Mouse (Mus musculus) heart, embryonic 14.5 days (tissue): ENCODE results near the gene Pttg1ip. TPM values are rescaled to one million over a fixed set of nuclear protein-coding genes. Genes with fewer than 3 reads are reported as not detected.

Experiments
- ATAC-seq: fragments of 200-750 bp; cut with Nextera tagmentation; 2 replicates; pipeline ENCODE4 v1.8.0; 2017; ENCODE audit warnings: low read depth, moderate TSS enrichment; ENCODE audit not compliant: insufficient number of reproducible peaks, insufficient read depth, low FRiP score
- H3K27ac ChIP-seq, 2 experiments: fragments of 200-500 bp in 1 of 2; fragments of 300-500 bp in 1 of 2; sonication (generic) in 1 of 2; replicated peaks in 1 of 2; 2 replicates each; pipeline ENCODE4 v1.5.1; 2012 to 2014; ENCODE audit warnings: low read depth in 2 of 2, low read length in 2 of 2, control low read depth in 1 of 2, mild to moderate bottlenecking in 1 of 2, mixed read lengths in 1 of 2; ENCODE audit not compliant: control insufficient read depth in 1 of 2, insufficient read depth in 1 of 2
- H3K27me3 ChIP-seq: fragments of 300-500 bp; sonication (generic); 2 replicates; pipeline ENCODE4 v1.6.1; 2014; ENCODE audit warnings: mild to moderate bottlenecking, low read length, control low read depth; ENCODE audit not compliant: control insufficient read depth, insufficient read depth
- H3K36me3 ChIP-seq: fragments of 300-500 bp; sonication (generic); 2 replicates; pipeline ENCODE4 v1.6.1; 2014; ENCODE audit warnings: mild to moderate bottlenecking, control low read depth, low read length, mixed read lengths; ENCODE audit not compliant: control insufficient read depth, insufficient read depth
- H3K4me1 ChIP-seq, 2 experiments: fragments of 200-500 bp in 1 of 2; fragments of 300-500 bp in 1 of 2; sonication (generic) in 1 of 2; 2 replicates each; pipeline ENCODE4 v1.6.1; 2012 to 2014; ENCODE audit warnings: low read length in 2 of 2, control low read depth in 1 of 2, mixed read lengths in 1 of 2; ENCODE audit not compliant: control insufficient read depth in 2 of 2, insufficient read depth in 2 of 2
- H3K4me2 ChIP-seq: fragments of 300-500 bp; sonication (generic); 2 replicates; pipeline ENCODE4 v1.6.1; 2014; ENCODE audit warnings: mild to moderate bottlenecking, low read length
- H3K4me3 ChIP-seq, 2 experiments: fragments of 200-500 bp in 1 of 2; fragments of 300-500 bp in 1 of 2; sonication (generic) in 1 of 2; 2 replicates each; pipeline ENCODE4 v1.5.1; 2012 to 2014; ENCODE audit warnings: low read length in 2 of 2, mild to moderate bottlenecking in 2 of 2, control low read depth in 1 of 2, low read depth in 1 of 2, moderate library complexity in 1 of 2; ENCODE audit not compliant: control insufficient read depth in 1 of 2, insufficient read depth in 1 of 2
- H3K9ac ChIP-seq: fragments of 300-500 bp; sonication (generic); 2 replicates; pipeline ENCODE4 v1.6.1; 2014; ENCODE audit warnings: mild to moderate bottlenecking, low read length
- H3K9me3 ChIP-seq: fragments of 300-500 bp; sonication (generic); 2 replicates; pipeline ENCODE4 v1.6.1; 2016; ENCODE audit warnings: low read length, control low read depth; ENCODE audit not compliant: control insufficient read depth
- WGBS: fragments of 180-500 bp; shearing (Covaris S2); extraction: QIAGEN DNeasy Blood & Tissue Kit; methylation state at CpG from one replicate; pipeline ENCODE4 v1.1.7; 2014; 5-methylcytosine and 5-hydroxymethylcytosine counted together
- polyA plus RNA-seq: library from polyadenylated mRNA; unstranded; fragments of >200 nt; fragmentation: Nextera tagmentation; extraction: Ambion mirVana; gene quantifications from 2 replicates; pipeline ENCODE4 v1.2.1, GENCODE M21; 2014

Pttg1ip gene
- polyA plus RNA-seq, 1 experiment from 2014 or later: 128 TPM

GRCm38 (mm10) chr10:77591546-77591945, 10.0 kb downstream of the Pttg1ip start:
- H3K9ac ChIP-seq: no peak overlapping the region; the same call in 1 of the 2 replicates
- no peak overlapping the region for H3K4me3 ChIP-seq
- peaks cover 16 to 29% of the 10 kb centered on the region in 2 experiments for H3K4me1 ChIP-seq
- WGBS: 69% methylated on average over 6 of the region's 6 CpGs
- H3K27ac ChIP-seq: no peak overlapping the region
- H3K36me3 ChIP-seq: peaks cover 90% of the 10 kb centered on the region
- H3K9me3 ChIP-seq: no peaks in the 10 kb centered on the region
- H3K4me2 ChIP-seq: no peak overlapping the region
- no peaks in the 10 kb centered on the region for H3K27me3 ChIP-seq
- no peak for ATAC-seq

- Histone ChIP-seq H3K27me3 (no peaks in the 10 kb centered on the region), H3K9me3 (no peaks in the 10 kb centered on the region), H3K9ac (no peak overlapping the region), H3K4me2 (no peak overlapping the region), H3K4me3 (no peak overlapping the region), H3K36me3 (peaks cover 81% of the 10 kb centered on the region), H3K4me1 (peaks cover 4 to 5% of the 10 kb centered on the region in 2 experiments; a peak in 2 of 4 replicates), H3K27ac (no peak overlapping the region)
- WGBS: 87% methylated on average over 2 of the region's 2 CpGs
- ATAC-seq: no peak
Measured at GRCm38 (mm10) chr10:77596060-77596459, 14.5 kb downstream of the Pttg1ip start.

GRCm38 (mm10) chr10:77603021-77603420, 21.5 kb downstream of the Pttg1ip start:
- Histone ChIP-seq H3K9me3 (peaks cover 3% of the 10 kb centered on the region; the same call in 1 of the 2 replicates), H3K27me3 (no peaks in the 10 kb centered on the region), H3K9ac (no peak overlapping the region), H3K4me3 (no peak overlapping the region), H3K4me1 (peaks cover 18 to 23% of the 10 kb centered on the region in 2 experiments), H3K27ac (no peak overlapping the region), H3K4me2 (no peak overlapping the region), H3K36me3 (peaks cover 17% of the 10 kb centered on the region)
- ATAC-seq: no peak
- 61% methylated on average over 4 of the region's 4 CpGs for WGBS

- H3K4me3 ChIP-seq: no peak overlapping the region
- peaks cover 3% of the 10 kb centered on the region; the same call in 1 of the 2 replicates for H3K9me3 ChIP-seq
- no peak overlapping the region for H3K27ac ChIP-seq
- peaks cover 17 to 19% of the 10 kb centered on the region in 2 experiments for H3K4me1 ChIP-seq
- no peaks in the 10 kb centered on the region for H3K27me3 ChIP-seq
- WGBS: 93% methylated on average over 6 of the region's 6 CpGs
- ATAC-seq: no peak
- H3K36me3 ChIP-seq: peaks cover 13% of the 10 kb centered on the region; the same call in 1 of the 2 replicates
- no peak overlapping the region for H3K4me2 ChIP-seq
- H3K9ac ChIP-seq: no peak overlapping the region
Measured at GRCm38 (mm10) chr10:77604111-77604510, 22.6 kb downstream of the Pttg1ip start.

- Histone ChIP-seq H3K27ac (peak overlapping the region; percentile 96 to 97), H3K9ac (no peak overlapping the region), H3K4me1 (peaks cover 15 to 19% of the 10 kb centered on the region in 2 experiments), H3K4me3 (no peak overlapping the region), H3K36me3 (peaks cover 15% of the 10 kb centered on the region), H3K4me2 (no peak overlapping the region), H3K9me3 (peaks cover 3% of the 10 kb centered on the region; the same call in 1 of the 2 replicates), H3K27me3 (no peaks in the 10 kb centered on the region)
- WGBS: 32% methylated on average over 5 of the region's 5 CpGs
- ATAC-seq: no peak
Measured at GRCm38 (mm10) chr10:77604958-77605357, 23.4 kb downstream of the Pttg1ip start.

- Histone ChIP-seq H3K4me3 (peak overlapping the region; percentile 81 to 96; a peak in 2 of 4 replicates), H3K9me3 (peaks cover 3% of the 10 kb centered on the region; the same call in 1 of the 2 replicates), H3K9ac (0 out of 2 replicates have a peak overlapping the region, but pooled peaks have one; percentile 86), H3K36me3 (peaks cover 19% of the 10 kb centered on the region), H3K4me1 (peaks cover 15 to 19% of the 10 kb centered on the region in 2 experiments), H3K4me2 (peak overlapping the region; percentile 97), H3K27me3 (no peaks in the 10 kb centered on the region), H3K27ac (peak overlapping the region; percentile 96 to 97)
- 13% methylated on average over 1 of the region's 1 CpGs for WGBS
- ATAC-seq: no peak
Measured at GRCm38 (mm10) chr10:77605368-77605767, 23.8 kb downstream of the Pttg1ip start.

GRCm38 (mm10) chr10:77605908-77606826, 24.6 kb downstream of the Pttg1ip start, which contains the start of the genes Sumo3 and Gm49325:
Gene Sumo3, plus strand, starts transcription at chr10:77606097.
Gene Gm49325, plus strand, starts transcription at chr10:77606197.
- Histone ChIP-seq H3K27me3 (no peaks in the 10 kb centered on the region), H3K4me1 (peaks cover 15 to 19% of the 10 kb centered on the region in 2 experiments), H3K36me3 (peaks cover 27% of the 10 kb centered on the region), H3K9me3 (peaks cover 3% of the 10 kb centered on the region; the same call in 1 of the 2 replicates), H3K4me2 (peak within 1 kb of the TSS; percentile 97), H3K9ac (peak within 1 kb of the TSS; percentile 86), H3K4me3 (peak within 1 kb of the TSS; percentile 81 to 96), H3K27ac (peak within 1 kb of the TSS; percentile 96 to 97)
- peak; percentile 90 for ATAC-seq
- WGBS: 2% methylated on average over 104 of the region's 119 CpGs
